Mouse (Mus musculus) neural tube, embryonic 13.5 days (tissue): ENCODE results near the gene AU040320. TPM values are rescaled to one million over a fixed set of nuclear protein-coding genes. Genes with fewer than 3 reads are reported as not detected.

Source experiments
- ATAC-seq: fragments of 200-750 bp; cut with Nextera tagmentation; 2 replicates; pipeline ENCODE4 v1.8.0; 2017; ENCODE audit warnings: low read depth, mild to moderate bottlenecking, moderate TSS enrichment, moderate library complexity
- H3K27ac ChIP-seq: fragments of 300-500 bp; sonication (generic); replicated peaks from 2 replicates; pipeline ENCODE4 v1.5.1; 2015; ENCODE audit warnings: moderate library complexity, mild to moderate bottlenecking, inconsistent platforms
- H3K27me3 ChIP-seq: fragments of 300-500 bp; sonication (generic); 2 replicates; pipeline ENCODE4 v1.6.1; 2015; ENCODE audit warnings: mild to moderate bottlenecking, inconsistent platforms
- H3K36me3 ChIP-seq: fragments of 300-500 bp; sonication (generic); 2 replicates; pipeline ENCODE4 v1.6.1; 2015; ENCODE audit warnings: mild to moderate bottlenecking, inconsistent platforms
- H3K4me1 ChIP-seq: fragments of 300-500 bp; sonication (generic); replicated peaks from 2 replicates; pipeline ENCODE4 v1.6.1; 2015; ENCODE audit warnings: inconsistent platforms
- H3K4me2 ChIP-seq: fragments of 300-500 bp; sonication (generic); 2 replicates; pipeline ENCODE4 v1.6.1; 2015; ENCODE audit warnings: inconsistent platforms, mild to moderate bottlenecking, moderate library complexity
- H3K4me3 ChIP-seq: fragments of 300-500 bp; sonication (generic); 2 replicates; pipeline ENCODE4 v1.5.1; 2015; ENCODE audit warnings: mild to moderate bottlenecking, inconsistent platforms
- H3K9ac ChIP-seq: fragments of 300-500 bp; sonication (generic); 2 replicates; pipeline ENCODE4 v1.6.1; 2015; ENCODE audit warnings: moderate library complexity, mild to moderate bottlenecking, inconsistent platforms
- H3K9me3 ChIP-seq: fragments of 300-500 bp; sonication (generic); 2 replicates; pipeline ENCODE4 v1.6.1; 2016; ENCODE audit warnings: inconsistent platforms
- WGBS: fragments of 180-500 bp; shearing (Covaris S2); methylation state at CpG from one replicate; pipeline ENCODE4 v1.1.7; 2015; 5-methylcytosine and 5-hydroxymethylcytosine counted together
- polyA plus RNA-seq: library from polyadenylated mRNA; unstranded; fragments of >200 nt; fragmentation: Nextera tagmentation; extraction: Ambion mirVana; gene quantifications from 2 replicates; pipeline ENCODE4 v1.2.1, GENCODE M21; 2015

AU040320 gene
- polyA plus RNA-seq, 1 experiment from 2014 or later: 38.3 TPM

DNA sequence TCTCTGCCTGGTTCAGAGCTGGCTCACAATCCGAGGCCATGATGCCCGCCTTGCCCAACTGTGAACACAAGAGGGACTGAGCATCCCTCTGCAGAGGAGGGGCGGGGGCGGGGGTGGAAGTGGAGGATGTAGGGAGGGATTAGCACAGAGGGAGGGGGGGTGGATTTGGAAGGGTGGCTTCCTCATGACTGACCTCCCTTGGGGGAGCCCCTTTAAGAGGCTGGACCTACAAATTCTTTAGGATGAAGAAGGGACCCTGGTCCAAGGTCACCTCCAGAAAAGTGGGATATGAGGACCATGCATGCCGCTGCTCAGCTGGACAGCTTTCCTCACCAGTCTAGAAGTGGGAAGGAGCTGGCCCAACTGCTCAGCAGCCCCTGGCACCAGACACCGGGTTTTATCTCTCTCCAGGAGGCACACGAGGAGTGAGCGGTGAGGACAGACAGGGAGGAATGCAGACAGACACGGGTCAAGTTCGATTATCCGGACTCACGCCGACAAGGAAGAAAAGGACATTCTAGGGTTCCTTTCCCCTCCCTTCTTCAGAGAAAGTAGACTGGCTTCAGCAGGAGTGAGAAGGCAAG is 1.2 kb upstream of the AU040320 start:
- WGBS: 3% methylated on average over 13 of the region's 13 CpGs
- ATAC-seq: no peak
- H3K4me1 ChIP-seq: peaks cover 57% of the 10 kb centered on the region

DNA sequence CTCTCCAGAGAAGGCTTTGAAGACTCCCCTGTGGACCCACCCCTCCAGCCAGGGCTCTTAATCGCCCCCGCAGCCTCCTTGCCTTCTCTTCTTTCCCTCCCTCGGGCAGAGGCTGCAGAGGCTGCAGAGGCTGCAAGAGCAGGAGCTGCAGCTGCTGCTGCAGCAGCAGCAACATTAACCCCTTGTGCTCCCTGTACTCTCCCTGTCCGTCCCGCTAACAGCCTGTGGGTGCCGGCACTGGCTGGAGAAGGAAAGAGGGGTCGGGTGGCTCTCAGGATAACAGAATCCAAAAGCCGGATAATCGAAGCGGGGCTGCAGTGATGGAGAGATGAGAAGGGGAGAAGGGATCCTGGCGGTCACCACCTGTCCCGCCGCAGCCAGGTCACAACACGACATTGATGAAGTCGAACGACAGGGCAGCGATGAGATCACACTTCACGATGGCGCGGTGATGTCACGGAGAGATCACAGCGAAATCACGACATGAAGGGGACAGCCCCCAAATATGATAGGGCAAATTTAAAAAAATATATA is 669 bp upstream of the AU040320 start:
- peak overlapping the region; percentile 90 for H3K4me2 ChIP-seq
- peak overlapping the region; percentile 98 for H3K27ac ChIP-seq
- peaks cover 32% of the 10 kb centered on the region for H3K36me3 ChIP-seq
- peak overlapping the region; percentile 91 for H3K9ac ChIP-seq
- H3K27me3 ChIP-seq: no peaks in the 10 kb centered on the region
- peaks cover 57% of the 10 kb centered on the region for H3K4me1 ChIP-seq
- ATAC-seq: peak; percentile 9
- H3K4me3 ChIP-seq: peak overlapping the region; percentile 96
- WGBS: under 1% methylated on average over 23 of the region's 23 CpGs
- no peaks in the 10 kb centered on the region for H3K9me3 ChIP-seq

More for the DNA sequence above, 1.2 kb upstream of the AU040320 start:
- Histone ChIP-seq H3K36me3 (peaks cover 32% of the 10 kb centered on the region), H3K27ac (peak overlapping the region; percentile 98), H3K4me3 (peak overlapping the region; percentile 96), H3K27me3 (no peaks in the 10 kb centered on the region), H3K4me2 (peak overlapping the region; percentile 90), H3K9ac (peak overlapping the region; percentile 91), H3K9me3 (no peaks in the 10 kb centered on the region)

DNA sequence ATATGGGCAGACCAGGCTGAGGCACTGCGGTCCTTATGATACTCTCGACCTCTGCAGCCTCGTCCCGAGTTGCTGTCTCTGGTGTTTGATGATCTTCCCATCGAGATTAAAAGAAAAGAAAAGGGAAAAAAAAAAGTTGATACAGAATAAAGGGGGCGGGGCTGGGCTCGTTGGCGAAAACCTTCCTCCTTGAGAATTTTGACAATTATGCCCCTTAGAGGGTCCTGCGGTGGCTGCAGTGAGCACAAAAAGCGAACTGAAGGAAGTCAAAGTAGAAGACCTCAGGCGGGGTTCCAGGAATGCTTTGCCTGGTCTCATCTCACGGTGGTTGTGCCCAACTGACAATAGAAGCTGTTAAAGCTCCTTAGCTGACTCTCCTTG is 877 bp downstream of the AU040320 start:
- 1% methylated on average over 12 of the region's 12 CpGs for WGBS

DNA sequence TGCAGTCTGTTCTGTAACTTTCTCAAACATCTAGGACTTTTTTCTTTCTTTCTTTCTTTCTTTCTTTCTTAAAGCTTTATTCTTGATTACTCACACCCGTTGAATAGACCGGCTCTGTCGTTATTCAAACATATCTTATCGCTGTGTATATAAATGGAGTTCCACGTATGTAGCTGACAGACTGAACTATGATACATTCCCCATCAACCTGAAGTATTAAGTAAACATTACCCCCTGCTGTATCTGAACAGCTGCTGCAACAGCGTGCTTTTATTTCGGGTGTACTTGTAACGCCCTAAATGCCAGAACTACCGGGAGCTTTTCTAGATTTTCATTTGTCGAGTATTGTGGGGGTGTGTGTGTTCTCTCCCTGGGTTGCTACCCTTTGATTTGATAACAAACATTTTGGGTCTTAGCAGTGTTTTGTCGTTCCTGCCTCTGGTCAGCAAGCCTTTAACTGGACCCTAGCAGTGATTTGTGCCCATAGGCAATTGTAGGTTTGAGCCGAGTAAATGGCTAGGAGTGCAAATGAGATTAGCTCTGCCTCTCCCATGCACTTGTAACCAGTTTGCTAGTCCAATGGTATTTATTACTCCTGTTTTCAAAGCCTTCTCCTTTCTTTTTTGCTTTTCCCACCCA is 1.5 kb downstream of the AU040320 start:
- H3K36me3 ChIP-seq: peaks cover 28% of the 10 kb centered on the region
- peaks cover 39% of the 10 kb centered on the region for H3K4me1 ChIP-seq
- ATAC-seq: no peak
- no peaks in the 10 kb centered on the region for H3K9me3 ChIP-seq
- peak overlapping the region; percentile 90 for H3K4me2 ChIP-seq
- no peaks in the 10 kb centered on the region for H3K27me3 ChIP-seq
- 43% methylated on average over 12 of the region's 12 CpGs for WGBS
- H3K4me3 ChIP-seq: peak overlapping the region; percentile 96
- peak overlapping the region; percentile 91 for H3K9ac ChIP-seq
- H3K27ac ChIP-seq: no peak overlapping the region

More for the DNA sequence above, 877 bp downstream of the AU040320 start:
- Histone ChIP-seq H3K4me3 (peak overlapping the region; percentile 96), H3K27ac (peak overlapping the region; percentile 98), H3K9ac (peak overlapping the region; percentile 91), H3K4me1 (peaks cover 45% of the 10 kb centered on the region), H3K9me3 (no peaks in the 10 kb centered on the region), H3K36me3 (peaks cover 26% of the 10 kb centered on the region), H3K4me2 (peak overlapping the region; percentile 90), H3K27me3 (no peaks in the 10 kb centered on the region)
- ATAC-seq: no peak

DNA sequence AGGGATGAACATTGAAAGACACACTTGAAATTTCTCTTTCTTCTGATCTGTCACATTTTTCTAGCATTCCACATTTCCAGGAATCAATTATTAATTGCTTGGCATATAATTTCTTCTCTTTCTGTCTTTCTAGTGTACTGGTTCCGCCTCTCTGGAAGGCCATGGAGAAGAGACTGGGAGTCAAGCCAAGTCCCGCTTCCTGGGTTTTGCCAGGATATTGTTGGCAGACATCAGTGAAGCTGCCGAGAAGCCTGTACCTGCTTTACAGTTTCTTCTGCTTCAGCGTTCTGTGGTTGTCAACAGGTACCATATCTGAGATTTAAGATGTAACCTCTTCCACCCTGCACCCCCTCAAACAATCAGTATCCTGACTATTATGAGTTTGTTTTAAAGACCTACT is 3.4 kb downstream of the AU040320 start:
- WGBS: 78% methylated on average over 4 of the region's 4 CpGs
- H3K4me2 ChIP-seq: no peak overlapping the region
- H3K27ac ChIP-seq: no peak overlapping the region
- no peak for ATAC-seq
- peaks cover 33% of the 10 kb centered on the region for H3K36me3 ChIP-seq
- H3K4me3 ChIP-seq: no peak overlapping the region
- H3K9ac ChIP-seq: no peak overlapping the region
- H3K9me3 ChIP-seq: no peaks in the 10 kb centered on the region
- H3K4me1 ChIP-seq: peaks cover 20% of the 10 kb centered on the region
- H3K27me3 ChIP-seq: no peaks in the 10 kb centered on the region

DNA sequence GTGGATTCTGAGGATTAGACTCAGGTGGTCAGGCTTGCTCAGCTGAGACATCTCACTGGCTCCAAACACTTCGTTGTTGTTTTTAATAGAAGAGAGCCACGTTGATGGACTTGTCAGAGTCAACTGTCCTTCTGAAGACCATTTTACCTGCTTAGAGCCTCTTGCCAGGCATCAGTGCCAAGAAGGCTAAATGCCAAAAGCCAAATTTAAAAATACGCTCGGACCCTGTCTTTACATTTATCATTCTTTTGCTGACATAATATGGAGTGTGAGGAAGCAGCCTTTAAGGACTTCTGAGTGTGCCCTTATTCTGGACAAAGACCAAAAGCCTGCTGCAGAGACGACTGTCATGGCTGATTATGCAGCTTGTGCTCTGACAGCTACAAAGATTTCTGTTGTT is 5.0 kb downstream of the AU040320 start:
- H3K36me3 ChIP-seq: peaks cover 48% of the 10 kb centered on the region
- H3K4me1 ChIP-seq: peaks cover 12% of the 10 kb centered on the region
- WGBS: 87% methylated on average over 5 of the region's 5 CpGs
- no peak overlapping the region for H3K9ac ChIP-seq
- H3K27me3 ChIP-seq: no peaks in the 10 kb centered on the region
- no peak overlapping the region for H3K27ac ChIP-seq
- H3K4me2 ChIP-seq: no peak overlapping the region
- no peaks in the 10 kb centered on the region for H3K9me3 ChIP-seq
- no peak for ATAC-seq
- H3K4me3 ChIP-seq: no peak overlapping the region

DNA sequence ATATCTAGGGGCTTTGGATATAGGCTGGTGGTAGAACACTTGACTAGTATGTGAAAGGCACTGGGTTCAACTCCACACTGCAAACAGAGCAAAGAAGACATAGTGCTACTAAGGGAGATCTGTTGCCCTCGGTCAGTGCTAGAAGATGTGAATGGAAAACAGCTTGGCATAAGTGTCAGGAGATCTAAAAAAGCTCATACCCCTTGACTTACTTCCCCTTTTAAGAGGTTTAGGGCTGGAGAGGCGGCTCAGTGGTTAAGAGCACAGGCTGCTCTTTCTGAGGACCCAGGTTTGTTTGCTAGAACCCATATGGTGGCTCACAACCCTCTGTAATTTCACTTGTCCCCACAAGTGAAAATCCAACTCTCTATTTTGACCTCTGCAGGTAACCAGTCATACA is 6.1 kb downstream of the AU040320 start:
- Histone ChIP-seq H3K27me3 (no peaks in the 10 kb centered on the region), H3K9me3 (no peaks in the 10 kb centered on the region), H3K4me2 (no peak overlapping the region), H3K27ac (no peak overlapping the region), H3K4me1 (peaks cover 9% of the 10 kb centered on the region), H3K4me3 (no peak overlapping the region), H3K36me3 (peaks cover 51% of the 10 kb centered on the region), H3K9ac (no peak overlapping the region)
- WGBS: 90% methylated on average over 2 of the region's 2 CpGs
- ATAC-seq: no peak

DNA sequence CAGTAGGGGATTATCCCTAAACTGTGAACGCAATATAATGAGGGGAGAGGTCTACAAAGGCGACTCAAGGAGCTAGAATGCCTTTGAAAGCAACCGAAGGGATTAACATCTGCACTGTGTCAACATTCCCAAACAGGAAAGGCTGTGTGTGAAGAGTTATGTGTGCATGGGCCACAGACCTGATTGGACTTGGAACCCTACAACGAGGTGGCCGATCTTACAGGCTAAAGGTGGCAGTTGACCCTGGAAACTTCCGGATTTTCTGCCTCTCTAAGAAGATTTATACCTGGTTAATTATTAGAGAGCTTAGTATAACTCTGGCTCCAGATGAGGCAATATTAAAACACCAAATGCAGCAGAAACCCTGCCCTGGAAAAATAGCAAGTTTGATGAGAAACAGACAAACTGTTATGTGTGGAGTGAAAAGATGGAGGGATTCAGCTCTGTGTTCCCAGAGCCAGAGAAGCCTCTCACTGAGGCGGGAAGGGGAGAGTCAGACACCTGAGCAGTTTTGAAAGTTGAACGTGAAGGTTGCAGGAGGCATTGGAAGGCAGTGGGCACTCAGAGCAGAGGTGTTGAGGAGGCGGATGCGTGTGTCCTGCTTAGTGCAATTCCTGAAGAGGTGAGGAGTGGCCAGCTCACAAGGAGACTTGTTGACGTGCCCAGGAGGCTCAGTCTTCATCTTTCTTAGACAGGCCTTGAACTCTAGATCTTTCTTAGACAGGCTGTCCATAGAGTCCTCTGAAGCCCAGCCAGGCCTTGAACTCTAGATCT is 9.4 kb downstream of the AU040320 start:
- Histone ChIP-seq H3K27me3 (no peaks in the 10 kb centered on the region), H3K36me3 (peaks cover 44% of the 10 kb centered on the region), H3K27ac (no peak overlapping the region), H3K9me3 (no peaks in the 10 kb centered on the region), H3K4me2 (no peak overlapping the region), H3K9ac (no peak overlapping the region), H3K4me3 (no peak overlapping the region), H3K4me1 (no peaks in the 10 kb centered on the region)
- WGBS: 85% methylated on average over 11 of the region's 11 CpGs
- no peak for ATAC-seq

DNA sequence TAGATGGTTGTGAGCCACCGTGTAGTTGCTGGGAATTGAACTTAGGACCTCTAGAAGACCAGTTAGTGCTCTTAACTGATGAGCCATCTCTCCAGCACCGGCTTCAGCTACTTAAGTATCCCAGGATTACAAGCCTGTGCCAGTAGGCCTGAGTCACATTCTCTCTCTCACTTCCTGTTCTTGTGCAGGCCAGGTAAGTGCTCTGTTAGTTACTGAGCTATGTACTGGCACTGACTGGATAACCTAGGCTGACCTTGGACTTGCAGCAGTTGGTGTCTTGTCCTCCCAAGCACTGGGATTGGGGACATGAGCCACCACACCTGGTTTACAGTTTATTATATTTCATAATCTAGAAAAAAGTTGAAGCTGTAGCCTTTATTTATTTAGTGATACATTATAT is 10.1 kb downstream of the AU040320 start:
- Histone ChIP-seq H3K4me1 (no peaks in the 10 kb centered on the region), H3K27me3 (no peaks in the 10 kb centered on the region), H3K9ac (no peak overlapping the region), H3K4me3 (no peak overlapping the region), H3K4me2 (no peak overlapping the region), H3K9me3 (no peaks in the 10 kb centered on the region), H3K36me3 (peaks cover 40% of the 10 kb centered on the region), H3K27ac (no peak overlapping the region)
- ATAC-seq: no peak
- 92% methylated on average over 2 of the region's 2 CpGs for WGBS

DNA sequence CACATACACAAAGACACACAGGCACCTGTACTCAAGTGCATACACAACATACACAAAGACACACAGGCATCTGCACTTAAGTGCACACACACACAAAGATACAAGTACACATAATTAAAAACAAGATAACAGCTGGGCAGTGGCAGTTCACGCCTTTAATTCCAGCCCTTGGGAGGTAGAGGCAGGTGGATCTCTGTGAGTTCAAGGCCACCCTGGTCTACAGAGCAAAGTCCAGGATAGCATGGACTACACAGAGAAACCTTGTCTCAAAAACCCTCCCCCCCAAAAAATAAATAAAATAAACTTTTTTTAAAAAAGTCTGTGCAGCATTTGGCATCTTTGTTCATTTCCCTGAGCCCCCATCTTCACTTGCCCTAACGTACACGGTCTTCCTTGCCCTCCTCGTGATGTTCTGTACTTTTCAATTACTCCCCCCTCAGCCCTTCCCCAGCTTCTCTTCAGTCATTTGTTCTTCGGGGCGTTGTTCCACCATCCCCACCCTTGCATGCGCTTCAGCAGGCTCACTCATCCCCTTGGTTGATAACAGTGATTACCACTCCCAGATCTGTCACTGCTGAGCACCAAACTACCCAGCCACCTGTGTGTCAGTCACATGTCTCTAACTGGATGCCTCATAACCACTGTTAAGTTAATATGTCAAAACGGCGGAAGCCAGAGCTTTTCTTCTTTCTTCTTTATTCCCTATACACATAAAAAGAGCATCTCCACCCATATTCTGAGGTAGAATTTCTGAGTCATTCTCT is 16.6 kb downstream of the AU040320 start:
- no peaks in the 10 kb centered on the region for H3K27me3 ChIP-seq
- no peak for ATAC-seq
- H3K9me3 ChIP-seq: no peaks in the 10 kb centered on the region
- H3K27ac ChIP-seq: no peak overlapping the region
- H3K36me3 ChIP-seq: peaks cover 19% of the 10 kb centered on the region
- no peak overlapping the region for H3K4me2 ChIP-seq
- no peak overlapping the region for H3K4me3 ChIP-seq
- H3K9ac ChIP-seq: no peak overlapping the region
- 91% methylated on average over 9 of the region's 9 CpGs for WGBS
- no peaks in the 10 kb centered on the region for H3K4me1 ChIP-seq

DNA sequence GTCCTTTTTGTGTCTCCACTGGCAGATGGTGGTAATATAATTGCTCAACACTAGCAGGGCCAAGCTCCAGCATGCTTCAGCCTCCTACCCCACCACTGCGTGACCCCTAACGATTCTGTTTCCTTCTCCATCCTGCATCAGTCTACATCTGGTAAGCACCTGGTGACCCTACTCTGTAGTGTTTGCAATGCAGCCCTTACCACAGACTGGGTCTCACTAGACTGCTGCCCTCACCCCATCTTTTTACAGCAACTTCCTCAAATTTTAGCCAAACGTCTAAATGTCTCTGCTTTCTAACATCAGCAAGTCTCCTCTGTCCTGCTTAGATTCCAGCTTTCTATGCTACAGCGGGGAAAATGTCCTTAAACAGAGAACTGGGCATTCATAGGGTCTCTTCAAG is 17.5 kb downstream of the AU040320 start:
- ATAC-seq: no peak
- no peaks in the 10 kb centered on the region for H3K27me3 ChIP-seq
- H3K27ac ChIP-seq: no peak overlapping the region
- no peak overlapping the region for H3K9ac ChIP-seq
- 85% methylated on average over 4 of the region's 4 CpGs for WGBS
- H3K4me2 ChIP-seq: no peak overlapping the region
- H3K4me3 ChIP-seq: no peak overlapping the region
- H3K9me3 ChIP-seq: no peaks in the 10 kb centered on the region
- peaks cover 19% of the 10 kb centered on the region for H3K36me3 ChIP-seq
- H3K4me1 ChIP-seq: no peaks in the 10 kb centered on the region

DNA sequence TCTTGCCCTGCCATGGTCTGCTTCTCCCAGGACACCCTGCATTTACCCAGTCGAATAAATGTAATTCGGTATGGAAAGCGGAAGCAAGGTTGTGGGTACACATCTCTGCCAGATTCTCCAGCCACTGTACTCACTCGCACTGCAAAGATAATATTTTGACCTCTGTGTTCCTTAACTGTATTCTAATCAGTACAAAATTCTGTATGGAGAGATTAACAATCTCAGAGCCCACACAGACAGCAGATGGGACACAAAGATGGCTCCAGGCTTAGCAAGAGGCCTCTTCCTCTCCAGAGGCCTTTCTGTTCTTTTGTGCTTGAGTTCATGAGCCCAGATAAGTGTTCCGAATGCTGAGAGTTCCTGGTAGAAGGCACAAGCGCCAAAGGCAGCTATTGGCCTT is 20.5 kb downstream of the AU040320 start:
- Histone ChIP-seq H3K4me2 (no peak overlapping the region), H3K36me3 (peaks cover 13% of the 10 kb centered on the region), H3K9me3 (no peaks in the 10 kb centered on the region), H3K4me1 (peaks cover 14% of the 10 kb centered on the region), H3K9ac (no peak overlapping the region), H3K27me3 (no peaks in the 10 kb centered on the region), H3K27ac (no peak overlapping the region), H3K4me3 (no peak overlapping the region)
- no peak for ATAC-seq
- 89% methylated on average over 6 of the region's 6 CpGs for WGBS
